Mouse (Mus musculus) cerebellum, postnatal 25 days (tissue): ENCODE data around the gene Spry1.

ENCODE experiments used
- DNase-seq, 2 experiments: peaks; one replicate each; pipeline ENCODE4 v3.0.0; 2021; ENCODE audit warnings: mixed read lengths in 2 of 2

Gene Spry1

DNA sequence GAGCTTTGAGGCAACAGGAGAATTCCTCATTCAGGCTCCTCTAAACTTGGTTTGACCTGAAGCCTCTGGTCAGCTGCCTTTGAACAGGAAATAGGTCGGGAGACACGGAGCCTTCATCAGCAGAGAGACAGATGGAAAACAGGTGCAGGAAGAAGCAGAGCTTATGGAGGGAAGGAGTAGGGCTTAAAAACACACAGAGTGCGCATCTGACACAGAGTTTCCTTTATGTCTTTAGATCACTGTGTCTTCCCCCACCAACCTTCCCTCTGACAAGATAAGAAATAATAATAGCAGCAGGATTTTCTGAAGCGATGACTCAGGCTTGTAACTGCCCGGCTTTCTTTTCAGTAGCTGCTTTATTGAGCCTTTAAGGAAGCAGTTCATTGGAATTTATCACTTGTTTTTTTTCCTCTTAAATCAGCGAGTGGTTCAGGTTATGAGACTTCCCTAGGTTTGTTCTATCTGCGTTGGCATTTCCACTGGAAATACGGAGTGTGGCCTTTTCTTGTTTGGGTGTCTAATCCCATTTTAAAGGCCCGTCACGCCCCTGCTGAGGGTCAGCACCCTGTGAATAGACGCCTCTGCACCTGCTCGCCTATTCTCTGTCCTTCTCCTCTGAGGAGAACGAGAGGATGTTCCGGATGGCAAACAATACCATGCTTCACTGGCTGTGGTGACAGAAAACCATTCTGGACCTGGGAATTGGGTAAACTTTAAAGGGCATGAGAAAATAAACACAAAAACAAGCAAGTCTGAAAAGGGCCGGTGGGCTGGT is 32.7 kb downstream of the Spry1 start:
- DNase-seq = no peak

DNA sequence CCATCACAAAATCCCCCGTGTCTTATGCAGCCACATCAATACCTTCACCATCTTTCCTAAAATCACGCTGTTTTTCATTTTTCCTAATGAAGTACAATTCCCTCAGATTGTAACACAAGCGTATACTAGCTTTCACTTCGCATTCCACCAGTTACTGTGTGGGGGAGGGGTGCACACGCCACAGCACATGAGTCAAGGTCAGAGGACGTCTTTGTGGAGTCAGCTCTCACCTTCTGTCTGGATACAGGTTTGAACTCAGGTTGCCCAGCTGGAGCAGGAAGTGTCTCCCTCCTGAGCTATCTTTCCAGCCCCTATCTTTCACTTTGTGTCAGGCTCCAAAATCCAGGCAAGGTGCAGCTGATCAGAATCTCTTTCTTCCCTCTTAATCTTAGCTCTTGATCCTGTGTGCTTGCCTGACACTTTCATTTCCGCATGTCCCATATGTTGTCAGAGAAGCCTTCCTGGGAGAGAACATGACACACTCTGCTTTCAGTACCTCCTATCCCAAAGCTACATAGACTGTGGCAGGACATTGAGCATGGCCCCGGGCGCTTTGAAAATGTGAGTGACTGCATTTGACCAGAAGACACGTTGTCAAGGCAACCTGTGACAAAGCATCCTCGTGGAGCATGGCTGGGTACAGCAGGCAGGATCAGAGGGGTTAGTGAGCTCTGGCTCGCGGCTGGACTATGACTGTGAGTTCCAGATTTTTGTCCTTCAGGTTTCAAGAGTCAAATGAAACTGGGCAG is 33.9 kb downstream of the Spry1 start:
- no peak for DNase-seq

DNA sequence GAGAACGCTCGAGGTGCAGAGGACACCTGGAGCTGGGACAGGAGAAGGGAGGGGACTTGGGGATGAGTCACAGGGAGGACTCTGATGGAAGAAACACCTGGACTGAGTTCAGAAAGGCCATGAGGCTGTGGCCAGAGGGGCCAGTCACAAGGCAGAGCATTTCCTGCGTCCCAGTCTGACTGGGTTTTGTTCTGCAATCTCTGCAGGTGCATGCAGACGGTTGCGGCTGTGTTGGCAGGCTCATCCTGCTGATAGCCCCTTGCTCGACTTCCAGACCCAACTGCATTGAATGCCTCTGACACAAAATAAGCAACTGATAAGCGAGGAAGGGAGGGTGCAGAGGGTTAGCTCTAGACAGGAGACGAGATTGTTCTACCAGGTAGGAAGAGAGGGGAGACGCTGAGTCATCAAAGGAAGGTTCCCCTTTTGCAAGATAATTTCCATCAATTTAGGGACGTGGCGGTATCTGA is 35.3 kb downstream of the Spry1 start:
- no peak for DNase-seq

DNA sequence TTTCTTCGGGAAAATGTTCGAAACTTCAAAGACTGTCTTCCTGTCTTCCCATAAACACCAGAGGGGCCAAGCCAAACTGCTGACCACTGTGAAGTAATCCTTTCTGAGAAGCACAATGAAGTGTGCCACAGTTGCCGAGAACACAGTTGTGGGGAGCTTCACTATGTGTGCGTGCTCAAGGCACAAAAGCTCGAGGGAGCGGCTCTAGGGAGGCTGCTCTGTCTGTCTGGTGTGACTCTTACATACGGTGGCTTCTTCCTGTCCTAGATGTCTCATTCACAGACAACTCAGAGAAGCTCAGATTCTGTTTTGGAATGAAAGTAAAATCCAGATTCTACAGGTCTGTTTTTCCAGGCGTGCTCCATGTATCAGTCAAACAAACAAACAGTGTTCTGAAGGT is 36.5 kb downstream of the Spry1 start:
- DNase-seq = no peak

DNA sequence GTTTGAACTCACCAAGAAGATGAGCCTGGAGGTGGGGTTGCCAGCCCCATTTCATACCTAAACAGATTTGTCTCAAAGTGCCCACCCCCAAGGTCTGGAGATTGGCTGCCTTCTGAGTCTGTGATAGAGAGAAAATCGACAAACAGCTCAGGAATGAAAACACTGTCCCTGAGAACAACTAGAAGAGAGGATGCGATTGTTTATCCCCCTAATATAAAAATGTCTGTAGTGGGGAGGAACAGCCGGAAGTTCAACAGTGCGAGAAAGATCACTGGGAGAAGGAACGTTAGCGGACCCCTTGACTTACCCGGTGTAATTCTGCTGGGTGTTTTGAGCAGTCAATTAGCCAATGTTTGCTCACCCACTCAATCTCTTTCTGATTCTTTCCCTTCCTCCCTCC is 46.5 kb downstream of the Spry1 start:
- DNase-seq = no peak

DNA sequence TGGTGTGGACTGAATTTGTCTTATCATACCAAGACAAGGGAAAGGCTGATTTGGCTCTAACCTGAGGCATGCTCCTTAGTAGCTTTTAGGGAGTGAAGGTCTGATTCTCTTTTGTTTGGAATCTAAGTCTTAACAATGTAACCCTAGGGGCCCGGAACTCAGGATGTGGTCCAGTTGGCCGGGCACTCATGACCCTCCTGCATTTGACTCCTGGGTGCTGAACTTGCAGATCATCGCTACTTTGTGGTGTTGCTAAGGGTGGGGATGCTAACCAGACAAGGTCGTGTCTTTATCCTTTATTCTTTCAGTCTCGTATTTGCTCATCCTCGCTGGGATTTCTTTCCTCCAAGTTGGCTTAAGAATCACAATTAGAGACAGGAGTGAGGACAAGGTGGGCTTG is 47.0 kb downstream of the Spry1 start:
- DNase-seq = no peak

DNA sequence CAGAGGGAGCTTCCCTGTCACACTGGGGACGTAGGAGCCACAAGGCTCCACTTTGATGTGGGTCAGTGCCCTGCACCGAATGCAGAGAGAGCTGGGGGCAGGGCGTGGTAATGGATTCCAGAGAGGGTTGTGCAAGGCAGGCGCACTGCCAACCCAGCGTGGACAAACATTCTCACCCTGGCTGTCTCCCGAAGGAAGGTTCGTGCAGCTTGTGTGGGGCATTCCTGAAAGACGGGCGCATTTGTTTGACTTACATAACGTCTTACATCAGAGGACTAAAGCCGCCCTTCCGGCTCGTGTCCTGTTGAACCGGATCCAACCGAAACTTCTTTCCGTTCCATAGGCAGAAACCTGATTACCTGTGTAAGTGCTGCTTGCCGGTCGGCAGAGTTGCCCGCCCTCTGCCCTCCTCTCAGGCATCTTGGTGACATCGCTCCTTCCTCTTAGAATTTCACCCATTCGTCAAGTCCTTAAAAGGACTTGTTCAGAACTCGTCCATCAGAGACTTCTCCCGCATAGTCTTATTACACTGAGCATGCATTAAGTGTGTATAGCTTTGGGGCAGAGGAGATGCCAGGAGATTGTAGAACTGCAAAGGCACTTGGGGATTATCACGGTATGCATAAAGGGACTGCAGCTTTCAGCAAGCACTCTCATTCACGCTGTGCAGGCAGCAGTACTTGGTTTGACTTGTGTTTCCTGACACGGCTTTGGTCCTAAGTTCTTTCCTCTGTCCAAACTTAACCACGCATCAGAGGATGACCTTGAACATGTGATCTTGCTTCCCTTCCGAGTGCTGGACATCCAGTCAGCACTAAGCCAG is 47.6 kb downstream of the Spry1 start:
- DNase-seq = peak; percentile 72 to 74

DNA sequence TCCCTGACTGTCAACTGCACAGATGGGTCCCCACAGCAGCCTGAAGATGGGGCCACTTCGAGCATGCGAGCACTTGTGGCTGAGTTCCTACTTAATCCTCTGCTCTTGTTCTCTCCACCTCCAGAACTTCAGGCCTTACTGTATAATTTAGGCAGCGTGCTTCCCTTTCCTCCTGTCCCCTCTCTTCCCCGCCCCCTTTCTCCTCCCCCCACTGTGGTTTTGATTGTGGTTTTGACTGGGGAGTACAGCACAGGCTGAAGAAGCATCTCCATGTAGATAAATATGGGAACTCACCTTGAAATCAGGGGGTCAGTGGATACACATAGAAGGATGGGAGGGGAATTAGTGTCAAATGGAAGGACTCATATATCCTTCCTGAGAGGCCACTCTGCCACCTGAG is 53.2 kb downstream of the Spry1 start:
- no peak for DNase-seq

DNA sequence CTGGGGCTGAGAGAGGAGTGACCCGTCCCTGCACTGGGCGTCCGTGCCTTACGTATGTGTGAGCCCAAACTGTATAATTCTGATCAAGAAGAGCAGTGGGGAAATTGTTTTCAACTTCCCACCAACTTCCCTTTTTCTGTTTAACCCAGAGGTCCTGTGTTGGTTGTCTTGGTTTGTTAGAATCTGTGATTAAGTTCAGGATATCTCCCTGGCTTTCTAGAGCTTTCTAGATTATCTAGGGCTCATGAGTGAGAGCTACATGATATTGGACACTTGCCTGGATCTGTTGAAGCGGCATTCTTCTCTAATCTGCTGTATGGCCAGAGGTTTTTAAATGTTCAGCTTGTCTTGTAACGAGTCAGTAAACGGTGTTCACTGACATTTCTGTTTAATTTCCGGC is 53.8 kb downstream of the Spry1 start:
- no peak for DNase-seq
